Mouse (Mus musculus) macrophage (primary cell): ENCODE measurements around the gene Cacna2d3. TPM values are rescaled to one million over a fixed set of nuclear protein-coding genes. Genes with fewer than 3 reads are reported as not detected.

Experiments used
- H3K27ac ChIP-seq: fragments of 350-480 bp; formaldehyde crosslinking; 2 replicates; pipeline ENCODE4 v1.9.0; 2021
- H3K36me3 ChIP-seq: fragments of 350-480 bp; formaldehyde crosslinking; 2 replicates; pipeline ENCODE4 v1.9.0; 2021; ENCODE audit errors: inconsistent target
- H3K4me3 ChIP-seq: fragments of 350-480 bp; formaldehyde crosslinking; 2 replicates; pipeline ENCODE4 v1.9.0; 2021; ENCODE audit errors: inconsistent target
- H3K79me2 ChIP-seq: fragments of 350-480 bp; formaldehyde crosslinking; 2 replicates; pipeline ENCODE4 v1.9.0; 2021; ENCODE audit errors: inconsistent target
- WGBS: methylation state at CpG from one replicate; pipeline ENCODE4 v1.1.7; 2026; ENCODE audit warnings: inconsistent platforms; ENCODE audit not compliant: missing documents; 5-methylcytosine and 5-hydroxymethylcytosine counted together
- polyA plus RNA-seq: library from polyadenylated mRNA; stranded (reverse); fragments of 250-400 nt; gene quantifications from 3 replicates; pipeline ENCODE4 v1.2.4, GENCODE M21; 2018; ENCODE audit warnings: inconsistent platforms

Gene Cacna2d3
- polyA plus RNA-seq, 1 experiment from 2014 or later = not detected

GRCm38 (mm10) chr14:28915004-28915403, 806.7 kb downstream of the Cacna2d3 start:
- Histone ChIP-seq H3K36me3 (no peaks in the 10 kb centered on the region), H3K79me2 (no peaks in the 10 kb centered on the region), H3K27ac (no peak overlapping the region), H3K4me3 (no peak overlapping the region)
- WGBS = 56% methylated on average over 1 of the region's 1 CpGs

GRCm38 (mm10) chr14:28907659-28908058, 814.0 kb downstream of the Cacna2d3 start:
- 94% methylated on average over 6 of the region's 6 CpGs for WGBS
- Histone ChIP-seq H3K79me2 (no peaks in the 10 kb centered on the region), H3K36me3 (no peaks in the 10 kb centered on the region), H3K4me3 (no peak overlapping the region), H3K27ac (no peak overlapping the region)

GRCm38 (mm10) chr14:28892530-28892929, 829.1 kb downstream of the Cacna2d3 start:
- Histone ChIP-seq H3K79me2 (no peaks in the 10 kb centered on the region), H3K27ac (no peak overlapping the region), H3K36me3 (no peaks in the 10 kb centered on the region), H3K4me3 (no peak overlapping the region)
- WGBS = 86% methylated on average over 3 of the region's 3 CpGs

GRCm38 (mm10) chr14:28887373-28887772, 834.3 kb downstream of the Cacna2d3 start:
- Histone ChIP-seq H3K27ac (no peak overlapping the region), H3K4me3 (no peak overlapping the region), H3K79me2 (no peaks in the 10 kb centered on the region), H3K36me3 (no peaks in the 10 kb centered on the region)
- 87% methylated on average over 1 of the region's 1 CpGs for WGBS

- no peak overlapping the region for H3K27ac ChIP-seq
- 92% methylated on average over 4 of the region's 4 CpGs for WGBS
- H3K79me2 ChIP-seq = no peaks in the 10 kb centered on the region
These were observed 835.0 kb downstream of the Cacna2d3 start for GRCm38 (mm10) chr14:28886661-28887060.

GRCm38 (mm10) chr14:28870983-28871382, 850.7 kb downstream of the Cacna2d3 start:
- H3K36me3 ChIP-seq = no peaks in the 10 kb centered on the region
- H3K79me2 ChIP-seq = no peaks in the 10 kb centered on the region
- 90% methylated on average over 6 of the region's 6 CpGs for WGBS
- H3K4me3 ChIP-seq = no peak overlapping the region
- no peak overlapping the region for H3K27ac ChIP-seq

More at GRCm38 (mm10) chr14:28886661-28887060, 835.0 kb downstream of the Cacna2d3 start:
- Histone ChIP-seq H3K4me3 (no peak overlapping the region), H3K36me3 (no peaks in the 10 kb centered on the region)

GRCm38 (mm10) chr14:28870382-28870781, 851.3 kb downstream of the Cacna2d3 start:
- 86% methylated on average over 5 of the region's 5 CpGs for WGBS
- Histone ChIP-seq H3K36me3 (no peaks in the 10 kb centered on the region), H3K4me3 (no peak overlapping the region), H3K79me2 (no peaks in the 10 kb centered on the region), H3K27ac (no peak overlapping the region)

GRCm38 (mm10) chr14:28864925-28865324, 856.7 kb downstream of the Cacna2d3 start:
- 87% methylated on average over 4 of the region's 4 CpGs for WGBS
- no peak overlapping the region for H3K4me3 ChIP-seq
- H3K27ac ChIP-seq = no peak overlapping the region
- no peaks in the 10 kb centered on the region for H3K79me2 ChIP-seq
- no peaks in the 10 kb centered on the region for H3K36me3 ChIP-seq

- Histone ChIP-seq H3K79me2 (no peaks in the 10 kb centered on the region), H3K36me3 (no peaks in the 10 kb centered on the region), H3K4me3 (no peak overlapping the region), H3K27ac (no peak overlapping the region)
- WGBS = 82% methylated on average over 2 of the region's 2 CpGs
These were observed 860.5 kb downstream of the Cacna2d3 start for GRCm38 (mm10) chr14:28861142-28861541.

Other genes with a start within 250 kb of the Cacna2d3 start
- gene Selenok, start 246.4 kb upstream of the Cacna2d3 start, polyA plus RNA-seq = 170 to 299 TPM (median 238 TPM) in 3 replicates